Mouse (Mus musculus): Measurements from ENCODE around the gene Lilra6. TPM values are rescaled to one million over a fixed set of nuclear protein-coding genes. Genes with fewer than 3 reads are reported as not detected.

The Lilra6 gene
- polyA plus RNA-seq (2012; fragmentation: generic; extraction: Trizol), result not detected

DNA sequence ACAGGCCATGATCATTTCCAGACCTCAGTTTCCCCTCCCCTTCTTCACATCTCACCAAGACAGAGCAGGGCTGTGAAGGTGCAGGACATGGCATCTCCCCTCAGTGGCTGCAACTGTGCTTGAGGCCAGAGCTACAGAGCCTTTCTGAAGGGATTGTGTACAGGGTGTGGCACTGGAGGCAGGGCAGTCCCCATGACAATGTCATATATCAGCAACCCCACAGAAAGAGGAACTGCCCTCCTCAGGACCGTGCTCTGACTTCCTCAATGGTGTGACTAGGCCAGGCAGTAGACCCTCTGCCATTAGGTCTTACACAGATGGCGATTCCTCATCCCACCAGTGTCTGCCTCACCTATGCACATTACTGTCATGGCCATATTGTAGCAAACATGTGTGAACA is at the start of gene Lilra6:
TSS of gene Lilra6 (minus strand) at position 117 of the 400 bp plus-strand sequence.

DNA sequence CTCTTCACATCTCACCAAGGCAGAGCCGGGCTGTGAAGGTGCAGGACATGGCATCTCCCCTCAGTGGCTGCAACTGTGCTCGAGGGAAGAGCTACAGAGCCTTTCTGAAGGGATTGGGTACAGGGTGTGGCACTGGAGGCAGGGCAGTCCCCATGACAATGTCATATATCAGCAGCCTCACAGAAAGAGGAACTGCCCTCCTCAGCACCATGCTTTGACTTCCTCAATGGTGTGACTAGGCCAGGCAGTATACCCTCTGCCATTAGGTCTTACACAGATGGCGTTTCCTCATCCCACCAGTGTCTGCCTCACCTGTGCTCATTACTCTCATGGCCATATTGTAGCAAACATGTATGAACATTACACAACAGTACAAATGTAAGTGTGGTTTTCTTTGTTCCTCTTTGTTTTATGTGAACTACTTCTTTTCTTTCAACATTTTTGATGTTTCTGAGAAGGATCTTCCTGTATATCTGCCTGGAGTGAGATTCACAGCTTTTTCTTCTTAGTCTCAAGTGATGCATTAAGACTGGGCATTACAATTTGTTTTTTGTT is 17.2 kb downstream of the Lilra6 start, which contains the start of gene Gm14548:
TSS of gene Gm14548 (minus strand) at position 85 of the 555 bp plus-strand sequence.

Other genes starting within 250 kb of the Lilra6 start
- gene Leng1, start 249.7 kb downstream of the Lilra6 start, polyA plus RNA-seq (2012; fragmentation: generic; extraction: Trizol), result 10 to 100 TPM in 1 of 2 experiments, 1 to 10 TPM in 1; 7.6 to 11.3 TPM
- 1 to 10 TPM in 1 of 2 experiments, under 1 TPM in 1; 0.41 to 3.0 TPM for gene Tmc4, start 237.9 kb downstream of the Lilra6 start, polyA plus RNA-seq (2012; fragmentation: generic; extraction: Trizol)
- 100 to 1,000 TPM; 228 to 238 TPM for gene Tsen34, start 222.6 kb downstream of the Lilra6 start, polyA plus RNA-seq (2012; fragmentation: generic; extraction: Trizol)
- gene Mboat7, start 222.0 kb downstream of the Lilra6 start, polyA plus RNA-seq (2012; fragmentation: generic; extraction: Trizol), result 10 to 100 TPM; 31.5 to 50.0 TPM
- gene Rps9, start 211.5 kb downstream of the Lilra6 start, polyA plus RNA-seq (2012; fragmentation: generic; extraction: Trizol), result 1,000 to 10,000 TPM; 3,467 to 3,490 TPM
- not detected for gene Pirb, start 195.1 kb downstream of the Lilra6 start, polyA plus RNA-seq (2012; fragmentation: generic; extraction: Trizol)
- gene Gm15448, start 89.8 kb downstream of the Lilra6 start, polyA plus RNA-seq (2012; fragmentation: generic; extraction: Trizol), result not detected
- not detected for gene Pira2, start 70.5 kb downstream of the Lilra6 start, polyA plus RNA-seq (2012; fragmentation: generic; extraction: Trizol)
- gene Gm14548, start 17.4 kb downstream of the Lilra6 start, polyA plus RNA-seq (2012; fragmentation: generic; extraction: Trizol), result not detected
- gene Lair1, start 147.7 kb upstream of the Lilra6 start, polyA plus RNA-seq (2012; fragmentation: generic; extraction: Trizol), result not detected
- under 1 TPM; 0.02 to 0.17 TPM for gene Ttyh1, start 203.9 kb upstream of the Lilra6 start, polyA plus RNA-seq (2012; fragmentation: generic; extraction: Trizol)
- gene Leng8, start 221.5 kb upstream of the Lilra6 start, polyA plus RNA-seq (2012; fragmentation: generic; extraction: Trizol), result 10 to 100 TPM in 1 of 2 experiments, 1 to 10 TPM in 1; 7.4 to 45.8 TPM
- 1 to 10 TPM; 4.0 to 7.0 TPM for gene Leng9, start 234.9 kb upstream of the Lilra6 start, polyA plus RNA-seq (2012; fragmentation: generic; extraction: Trizol)
- gene Cdc42ep5, start 249.4 kb upstream of the Lilra6 start, polyA plus RNA-seq (2012; fragmentation: generic; extraction: Trizol), result 10 to 100 TPM in 1 of 2 experiments, 1 to 10 TPM in 1; 4.1 to 27.2 TPM